Mouse (Mus musculus) B cell, adult 67 days (primary cell): ENCODE results near the gene Pou2f2. TPM values are rescaled to one million over a fixed set of nuclear protein-coding genes. Genes with fewer than 3 reads are reported as not detected.

ENCODE experiments used
- total RNA-seq, 2 experiments: library from RNA; stranded (reverse); gene quantifications; 4 replicates each; pipeline ENCODE4 v1.2.4; 2023

Pou2f2 gene
- 100 to 1,000 TPM; 211 to 226 TPM for total RNA-seq

GRCm38 (mm10) chr7:25179606-25180161 is at the start of gene Pou2f2:
Gene Pou2f2, minus strand, starts transcription at chr7:25179726.

GRCm38 (mm10) chr7:25221102-25221883 is 41.8 kb upstream of the Pou2f2 start, which contains the start of gene Zfp526:
Gene Zfp526, plus strand, starts transcription at chr7:25221425.

DNA sequence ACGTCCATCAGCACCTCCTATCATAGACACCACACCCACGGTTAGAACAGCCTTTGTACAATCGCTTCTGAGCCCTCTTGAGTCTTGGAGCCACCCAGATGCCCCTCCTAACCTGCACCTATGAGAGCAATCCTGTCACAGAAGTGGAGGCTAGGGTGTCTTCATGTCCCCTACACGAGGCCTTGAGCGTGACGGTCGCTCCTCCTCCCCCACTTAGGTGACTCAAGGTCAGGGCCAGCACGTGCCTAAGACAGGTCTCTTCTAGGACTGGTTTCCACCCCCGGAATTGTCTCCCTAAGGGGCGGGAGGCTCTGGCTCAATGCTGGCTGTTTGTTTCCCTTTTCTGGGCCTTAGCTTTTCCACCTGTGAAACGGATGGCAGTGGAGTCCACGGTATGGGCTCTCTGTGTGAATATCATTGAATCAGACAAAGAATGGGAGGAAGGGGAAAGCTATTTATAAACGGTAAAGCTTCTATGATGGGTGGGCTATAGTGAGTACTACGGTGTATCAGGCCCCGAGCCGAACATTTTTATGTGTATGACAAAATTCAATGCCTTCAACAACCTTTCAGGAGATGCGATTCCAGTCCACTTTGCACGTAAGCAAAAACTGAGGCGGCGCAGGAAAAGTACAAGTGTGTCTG is 41.1 kb upstream of the Pou2f2 start, which contains the start of gene Dedd2:
Gene Dedd2 (minus strand): TSS at position 159 of the 645 bp plus-strand sequence.

GRCm38 (mm10) chr7:25071979-25072715 is 107.4 kb downstream of the Pou2f2 start, which contains the start of the genes Grik5 and Zfp574:
Gene Grik5, minus strand, starts transcription at chr7:25072346.
Gene Zfp574, plus strand, starts transcription at chr7:25072567.

Other genes starting within 250 kb of the Pou2f2 start
- gene Gm4881, start 235.2 kb downstream of the Pou2f2 start, total RNA-seq: not detected
- gene Rabac1, start 207.0 kb downstream of the Pou2f2 start, total RNA-seq: 100 to 1,000 TPM; 193 to 204 TPM
- gene Atp1a3, start 173.8 kb downstream of the Pou2f2 start, total RNA-seq: under 1 TPM; 0.42 to 0.87 TPM
- gene Grik5, start 107.4 kb downstream of the Pou2f2 start, total RNA-seq: 1 to 10 TPM; 2.7 to 3.4 TPM
- 10 to 100 TPM; 18.7 to 20.9 TPM for gene Zfp574, start 107.2 kb downstream of the Pou2f2 start, total RNA-seq
- 10 to 100 TPM; 72.0 to 99.0 TPM for gene Dedd2, start 40.9 kb upstream of the Pou2f2 start, total RNA-seq
- 10 to 100 TPM; 15.8 to 18.2 TPM for gene Zfp526, start 41.7 kb upstream of the Pou2f2 start, total RNA-seq
- 10 to 100 TPM; 90.4 to 94.6 TPM for gene Gsk3a, start 58.1 kb upstream of the Pou2f2 start, total RNA-seq
- 10 to 100 TPM; 19.0 to 23.4 TPM for gene Erf, start 71.0 kb upstream of the Pou2f2 start, total RNA-seq
- 100 to 1,000 TPM; 334 to 343 TPM for gene Cic, start 88.0 kb upstream of the Pou2f2 start, total RNA-seq
- gene Pafah1b3, start 118.3 kb upstream of the Pou2f2 start, total RNA-seq: 10 to 100 TPM; 56.9 to 65.6 TPM
- gene Prr19, start 121.7 kb upstream of the Pou2f2 start, total RNA-seq: under 1 TPM in 1 of 2 experiments, not detected in 1; 0.44 TPM
- gene Tmem145, start 126.4 kb upstream of the Pou2f2 start, total RNA-seq: not detected
- 1 to 10 TPM; 1.6 to 2.5 TPM for gene Megf8, start 137.4 kb upstream of the Pou2f2 start, total RNA-seq
- not detected for gene Cnfn, start 190.0 kb upstream of the Pou2f2 start, total RNA-seq
- 10 to 100 TPM; 36.6 to 43.5 TPM for gene Lipe, start 219.0 kb upstream of the Pou2f2 start, total RNA-seq
- not detected for gene Cxcl17, start 233.2 kb upstream of the Pou2f2 start, total RNA-seq